Mouse (Mus musculus) heart, adult 11 months (tissue): Measurements from ENCODE around the gene Trim66.

ENCODE experiments used
- DNase-seq: peaks from one replicate; pipeline ENCODE4 v3.0.0; 2022

The Trim66 gene

DNA sequence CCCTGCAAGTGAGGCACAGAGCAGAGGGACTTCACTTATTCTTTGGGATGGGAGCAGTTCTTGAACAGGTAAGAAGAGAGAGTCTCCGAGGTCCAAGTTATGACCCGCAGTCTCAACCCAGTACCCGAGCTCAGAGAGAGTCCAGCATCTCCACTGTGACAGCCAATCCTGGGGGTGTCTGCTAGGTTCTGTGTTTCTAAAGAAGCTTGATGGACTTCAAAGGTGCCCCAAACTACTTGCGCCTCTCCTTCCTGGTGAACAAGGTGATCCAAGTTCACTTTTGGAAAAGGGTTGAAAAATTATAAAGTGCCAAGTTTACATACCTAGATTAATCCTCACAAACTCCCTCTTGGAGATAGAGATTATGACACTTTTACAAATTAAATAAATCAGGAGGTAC is at the start of gene Trim66:
Trim66 (minus strand) TSS at position 101 of the 400 bp plus-strand sequence.
- DNase-seq, result no peak

DNA sequence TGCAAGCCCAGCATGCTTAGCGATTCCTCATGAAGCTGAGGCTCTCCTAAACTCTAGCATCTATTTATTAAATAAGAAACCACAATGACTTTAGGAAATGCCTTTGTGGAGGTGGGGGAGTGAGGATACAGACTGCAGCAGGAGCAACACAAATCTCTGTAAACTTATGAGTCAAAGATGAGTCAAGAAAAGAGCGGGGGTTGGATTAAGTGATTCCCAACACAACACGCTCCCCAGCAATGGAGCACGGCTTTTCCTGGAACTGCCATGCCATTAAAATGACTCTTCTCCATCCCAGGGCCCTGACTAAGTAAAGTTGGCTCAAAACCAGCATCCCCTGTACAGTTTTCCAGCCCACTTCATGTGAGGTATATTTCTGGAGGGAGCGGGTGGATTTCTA is 38.8 kb upstream of the Trim66 start:
- DNase-seq, result no peak

DNA sequence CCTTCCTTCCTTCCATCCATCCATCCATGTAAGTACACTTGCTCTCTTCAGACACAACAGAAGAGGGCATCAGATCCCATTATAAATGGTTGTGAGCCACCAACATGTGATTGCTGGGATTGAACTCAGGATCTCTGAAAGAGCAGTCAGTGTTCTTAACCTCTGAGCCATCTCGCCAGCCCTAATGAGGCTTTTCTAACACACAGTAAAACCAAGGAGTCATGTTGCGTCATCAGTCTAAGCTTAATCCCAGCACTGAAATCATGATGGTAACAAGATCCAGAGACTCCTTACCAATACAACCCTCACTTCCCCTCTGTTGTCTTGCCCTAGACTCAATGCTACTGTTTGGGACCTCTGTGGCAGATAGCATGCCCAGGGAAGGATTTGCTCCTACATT is 38.3 kb upstream of the Trim66 start:
- no peak for DNase-seq

DNA sequence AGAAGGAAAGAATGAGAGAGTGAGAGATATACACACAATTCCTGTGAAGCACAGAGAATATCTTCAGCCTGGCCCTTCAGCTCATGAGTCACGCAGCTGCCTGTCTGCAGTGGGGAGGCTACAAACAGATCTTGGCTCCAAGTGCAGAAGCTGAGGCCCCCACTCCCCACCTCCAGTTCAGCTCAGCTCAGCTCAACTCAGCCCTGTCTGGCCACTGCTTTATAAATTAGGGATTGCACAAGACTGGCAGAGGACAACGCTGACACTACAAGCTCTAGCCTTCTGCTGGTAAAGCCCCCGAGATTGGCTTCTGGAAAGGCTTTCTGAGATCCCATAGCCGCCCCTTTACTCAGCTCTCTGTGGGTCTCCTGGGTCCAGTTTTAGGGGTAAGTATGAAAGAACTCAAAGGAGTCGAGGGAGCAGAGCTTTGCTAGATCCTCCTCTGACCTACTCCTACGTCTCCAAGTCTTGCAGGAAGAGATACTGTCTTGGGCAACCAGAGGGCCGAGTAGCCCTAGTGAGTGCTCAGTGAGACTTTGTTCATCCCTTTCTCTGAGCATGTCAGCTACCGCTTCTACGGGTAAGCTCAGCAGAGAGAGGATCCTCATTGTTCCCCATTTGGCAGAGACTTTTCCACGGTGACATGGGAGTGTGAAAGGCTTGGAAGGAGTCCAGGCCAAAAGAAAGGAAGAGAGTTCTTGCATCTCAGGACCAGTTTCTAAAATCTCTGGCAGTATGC is 37.5 kb upstream of the Trim66 start:
- DNase-seq, result peak; percentile 96

DNA sequence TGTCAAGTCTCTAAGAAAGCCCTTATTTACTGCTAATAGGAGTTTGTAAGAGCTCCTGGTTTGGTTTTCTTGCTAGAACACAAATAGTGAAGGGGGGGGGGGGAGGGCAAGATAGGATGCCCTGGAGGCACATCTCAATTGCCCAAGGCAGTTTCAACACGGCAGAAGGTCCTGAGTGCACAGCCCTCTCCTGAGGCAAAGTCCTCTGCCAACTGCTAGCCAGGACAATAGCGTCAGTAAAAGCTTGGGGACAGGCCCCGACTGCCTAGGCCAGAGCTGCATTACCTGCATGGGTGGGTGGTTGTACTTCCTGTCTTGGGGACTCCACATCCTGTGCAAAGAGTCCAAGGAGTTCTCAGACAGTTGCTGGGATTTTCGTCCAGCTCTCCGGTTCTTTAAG is 36.9 kb upstream of the Trim66 start:
- no peak for DNase-seq

DNA sequence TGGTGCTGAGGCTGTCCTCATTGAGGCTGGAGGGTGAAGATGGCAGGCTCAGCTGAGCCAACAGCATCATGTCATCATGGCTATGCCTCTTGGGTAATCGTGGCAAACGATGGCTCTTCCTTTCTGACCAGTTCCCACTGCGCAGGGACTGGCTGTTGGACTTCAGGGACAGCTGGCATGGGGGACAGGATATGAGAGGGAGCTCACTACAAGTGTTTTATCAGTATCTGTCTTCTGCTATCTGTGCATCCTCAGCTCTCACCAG is 34.4 kb upstream of the Trim66 start:
- DNase-seq, result no peak

DNA sequence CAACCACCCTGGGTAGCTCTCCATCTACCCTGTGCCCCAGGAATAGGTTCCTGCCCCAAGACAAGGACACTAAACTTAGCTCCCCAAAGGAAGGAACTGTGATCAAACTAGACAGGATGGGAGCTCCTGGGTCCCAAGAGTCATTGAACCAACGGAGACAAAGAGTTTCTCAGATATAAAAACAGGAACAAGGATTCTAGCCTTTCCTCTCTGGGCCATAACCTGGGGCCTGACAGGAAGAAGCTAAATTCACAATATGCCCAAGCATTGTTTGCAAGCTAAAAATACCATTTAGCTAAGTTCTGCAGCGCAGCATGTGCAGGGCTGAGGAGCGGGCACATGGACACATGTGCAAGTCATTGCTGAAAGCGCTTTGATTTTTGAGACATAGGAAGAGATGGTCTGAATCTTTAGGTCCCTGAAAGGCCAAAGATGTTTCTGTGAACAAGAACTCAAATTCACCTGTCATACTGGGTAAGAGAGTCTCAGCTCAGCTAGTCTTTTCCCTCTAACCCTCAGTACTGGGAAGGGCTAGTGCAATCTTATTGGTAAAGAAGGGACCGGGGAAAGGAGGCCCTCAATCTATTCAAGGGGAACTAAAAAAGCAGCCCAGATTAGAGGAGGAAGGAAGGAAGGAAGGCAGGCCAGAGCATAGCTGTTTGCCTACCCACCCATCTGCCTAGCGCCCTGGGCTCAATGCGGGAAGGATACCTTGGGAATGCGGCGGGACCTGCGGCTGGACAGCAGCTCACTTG is 33.9 kb upstream of the Trim66 start:
- DNase-seq, result peak; percentile 97

DNA sequence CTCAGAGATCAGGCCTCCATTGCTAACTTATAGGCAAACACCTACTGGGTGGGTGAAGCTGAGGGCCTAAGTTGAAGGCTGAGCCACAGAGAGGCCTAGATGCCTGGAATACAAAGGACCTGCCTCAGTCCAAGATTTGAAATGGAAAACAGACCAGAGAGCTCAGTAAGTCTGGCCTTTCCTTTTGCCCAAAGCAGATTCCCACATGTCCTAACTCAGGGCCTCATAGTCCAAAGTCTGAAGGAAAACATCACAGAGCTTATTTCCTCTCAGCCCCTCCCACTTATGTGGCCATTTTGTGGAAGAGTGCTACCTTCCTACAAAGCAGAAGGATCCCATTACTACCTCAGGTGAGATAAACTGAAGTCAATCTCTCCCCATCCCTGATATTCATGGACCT is 33.0 kb upstream of the Trim66 start:
- no peak for DNase-seq

DNA sequence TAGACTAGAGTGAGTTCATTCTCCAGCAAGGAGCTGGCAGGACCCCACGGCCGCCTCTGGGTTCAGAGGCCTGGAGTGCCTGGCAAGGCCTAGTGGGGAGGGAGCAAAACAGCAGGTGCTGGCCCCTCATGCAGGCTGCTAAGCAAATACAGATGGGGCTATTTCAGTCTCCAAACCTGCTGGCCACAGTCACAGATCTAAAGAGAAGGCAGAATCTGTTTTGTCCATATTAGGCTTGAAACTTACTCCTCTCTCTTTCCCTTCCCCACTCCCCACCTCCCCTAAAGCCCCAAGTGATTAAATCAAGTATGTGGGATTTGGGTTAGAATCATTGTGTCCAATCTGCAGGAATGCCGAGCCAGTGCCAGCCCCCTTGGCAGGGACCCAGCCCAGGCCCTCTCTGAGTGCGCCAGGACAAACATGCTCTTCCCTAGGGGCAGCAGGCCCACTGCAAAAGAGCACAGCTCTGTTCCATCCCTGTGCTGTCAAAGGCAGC is 28.6 kb upstream of the Trim66 start:
- peak; percentile 97 for DNase-seq

DNA sequence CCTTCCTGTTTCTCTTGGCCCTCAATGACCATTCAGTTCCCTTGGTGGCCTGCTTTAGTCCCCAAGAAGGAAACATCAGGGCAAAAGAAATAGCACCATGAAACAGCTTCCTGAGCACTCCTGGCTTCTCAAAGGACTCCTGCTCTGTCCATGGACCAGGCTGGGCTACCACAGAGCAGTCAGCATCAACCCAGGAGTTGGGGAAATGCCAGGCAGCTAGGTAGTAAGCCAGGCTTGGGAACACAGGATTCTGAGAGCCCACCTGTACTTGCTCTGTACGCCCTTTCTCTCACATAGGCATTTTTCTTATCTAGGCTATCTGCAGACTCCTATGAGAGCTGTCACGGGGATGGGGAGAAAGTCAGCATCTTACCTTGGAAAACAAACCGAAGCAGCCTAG is 27.0 kb upstream of the Trim66 start:
- DNase-seq, result no peak

DNA sequence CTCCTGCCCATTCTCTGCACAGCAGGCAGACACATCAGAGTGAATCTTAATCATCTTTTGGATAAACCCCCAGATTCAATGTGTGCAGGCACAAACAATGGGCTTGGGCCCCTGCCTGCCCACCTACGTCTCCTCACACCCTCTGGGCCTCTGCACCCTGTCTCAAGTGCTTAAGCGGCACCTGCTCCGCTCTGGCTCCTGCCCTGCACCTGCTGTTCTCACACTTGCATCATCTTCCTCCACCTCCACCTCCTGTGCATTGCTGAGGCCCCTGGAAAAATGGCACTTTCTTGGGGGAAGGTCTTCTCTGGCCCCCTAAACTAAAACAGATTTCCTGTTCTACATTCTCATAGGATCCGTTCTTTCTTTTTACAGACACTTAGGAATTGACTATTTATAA is 26.0 kb upstream of the Trim66 start:
- DNase-seq, result no peak

DNA sequence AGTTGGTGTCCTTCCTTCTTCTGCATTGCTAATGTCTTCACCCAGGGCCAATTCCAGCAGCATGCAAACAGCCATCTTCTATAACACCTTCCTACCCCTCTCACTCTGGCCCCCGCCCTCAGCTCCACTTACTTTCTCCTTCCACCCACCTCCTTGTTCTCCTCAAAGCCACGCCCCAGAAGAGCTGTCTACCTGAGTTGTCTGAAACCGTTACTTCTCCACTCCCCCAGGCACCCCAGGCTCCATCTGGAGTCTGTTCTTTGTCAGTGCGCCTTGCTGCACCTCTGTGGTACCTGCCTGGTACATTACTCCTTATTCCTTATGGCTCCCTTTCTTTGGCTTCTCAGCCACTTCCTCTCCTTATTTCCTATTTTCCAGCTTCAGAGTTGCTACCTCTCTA is 25.2 kb upstream of the Trim66 start:
- no peak for DNase-seq

DNA sequence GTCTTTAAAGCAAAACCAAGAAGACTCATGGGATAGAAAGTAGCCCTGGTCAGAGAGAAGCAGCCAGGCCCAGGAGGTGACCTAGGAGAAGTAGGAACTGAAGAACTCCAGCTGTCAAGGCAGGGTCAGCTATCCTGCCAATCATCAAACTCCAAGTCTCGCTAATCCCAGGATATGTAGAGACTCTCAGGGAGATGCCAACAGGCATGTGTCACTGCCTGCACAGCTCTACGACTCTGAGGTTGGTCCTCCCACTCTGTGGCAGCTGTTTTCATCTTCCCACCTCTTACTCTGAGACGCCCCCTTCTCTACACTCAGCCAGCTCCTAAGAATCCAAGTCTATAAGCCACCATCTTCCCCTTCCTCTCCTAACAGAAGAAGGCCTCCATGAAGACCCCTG is 24.8 kb upstream of the Trim66 start:
- DNase-seq, result no peak

DNA sequence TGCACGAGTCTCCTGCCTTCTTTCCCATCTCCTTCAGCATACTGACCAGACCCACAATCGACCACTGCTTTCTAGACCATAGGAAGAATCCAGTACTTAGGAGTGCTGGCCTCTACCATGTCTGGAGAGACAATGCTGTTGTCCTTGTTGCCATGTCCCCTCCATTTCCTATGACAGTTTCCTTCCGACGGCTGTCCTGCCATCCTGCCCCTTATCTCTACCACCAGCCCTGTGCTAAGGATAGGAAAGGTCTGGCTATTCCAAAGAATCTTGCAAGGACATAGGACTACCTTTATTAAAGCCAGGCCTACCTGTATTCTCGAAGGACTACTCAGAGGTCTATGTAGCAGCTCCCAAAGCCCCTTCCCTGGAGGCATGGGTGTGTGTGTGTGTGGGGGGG is 23.6 kb upstream of the Trim66 start:
- DNase-seq, result no peak

DNA sequence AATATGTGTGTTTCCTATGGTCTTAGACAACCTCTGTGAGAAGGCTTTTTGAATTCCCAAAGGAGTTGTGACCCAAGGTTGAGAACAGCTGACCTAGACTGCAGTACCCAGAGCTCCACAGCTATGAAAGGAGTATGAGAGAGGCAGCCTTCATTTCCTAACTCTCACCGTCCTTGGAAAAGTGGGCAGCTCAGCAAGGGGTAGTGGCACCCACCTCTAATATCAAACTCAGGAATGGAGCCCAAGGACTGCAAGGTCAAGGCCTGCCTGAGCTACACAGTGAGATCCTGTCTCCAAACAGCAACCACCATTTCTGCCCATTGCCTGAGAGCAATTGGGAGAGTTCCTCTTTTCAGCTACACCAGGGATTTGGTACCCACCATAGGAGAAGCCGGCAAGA is 21.8 kb upstream of the Trim66 start:
- no peak for DNase-seq

DNA sequence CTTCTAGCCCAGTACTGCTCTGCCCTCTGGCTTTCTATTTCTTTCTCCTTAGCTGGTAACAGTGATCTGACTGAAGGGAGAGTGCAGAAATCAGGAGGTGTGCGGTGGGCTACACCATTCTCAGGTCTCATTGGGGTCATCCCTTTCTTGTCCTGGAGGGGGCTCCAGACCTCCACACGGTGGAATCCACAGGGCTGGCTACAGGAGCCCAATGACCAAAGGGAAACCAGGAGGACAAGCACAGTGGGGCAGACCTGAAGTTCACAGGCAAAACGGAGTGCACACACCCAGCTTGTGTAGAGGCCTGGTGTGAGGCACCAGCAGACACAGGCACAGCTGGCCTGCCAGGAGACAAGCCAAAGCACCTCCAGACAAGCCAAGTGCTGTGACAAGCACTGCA is 20.4 kb upstream of the Trim66 start:
- peak; percentile 95 for DNase-seq

DNA sequence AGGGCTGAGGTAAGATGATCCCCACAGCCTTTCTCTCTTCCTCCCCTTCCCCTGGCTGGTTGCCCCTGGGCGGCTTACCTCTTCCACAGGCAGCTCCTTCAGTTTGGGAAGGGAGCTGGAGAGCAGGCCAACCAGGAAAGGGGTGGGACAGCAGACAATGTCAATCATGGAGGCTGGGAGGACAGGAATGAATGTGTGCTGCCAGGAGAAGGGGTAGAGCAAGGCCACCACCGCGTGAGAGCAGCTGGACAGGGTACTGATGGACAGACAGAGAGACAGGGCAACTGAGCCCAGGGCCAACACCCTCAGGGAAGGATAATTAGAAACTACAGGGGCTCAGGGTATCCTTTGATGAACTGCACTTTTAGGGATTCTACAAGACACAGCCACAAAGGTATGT is 19.6 kb upstream of the Trim66 start:
- no peak for DNase-seq

DNA sequence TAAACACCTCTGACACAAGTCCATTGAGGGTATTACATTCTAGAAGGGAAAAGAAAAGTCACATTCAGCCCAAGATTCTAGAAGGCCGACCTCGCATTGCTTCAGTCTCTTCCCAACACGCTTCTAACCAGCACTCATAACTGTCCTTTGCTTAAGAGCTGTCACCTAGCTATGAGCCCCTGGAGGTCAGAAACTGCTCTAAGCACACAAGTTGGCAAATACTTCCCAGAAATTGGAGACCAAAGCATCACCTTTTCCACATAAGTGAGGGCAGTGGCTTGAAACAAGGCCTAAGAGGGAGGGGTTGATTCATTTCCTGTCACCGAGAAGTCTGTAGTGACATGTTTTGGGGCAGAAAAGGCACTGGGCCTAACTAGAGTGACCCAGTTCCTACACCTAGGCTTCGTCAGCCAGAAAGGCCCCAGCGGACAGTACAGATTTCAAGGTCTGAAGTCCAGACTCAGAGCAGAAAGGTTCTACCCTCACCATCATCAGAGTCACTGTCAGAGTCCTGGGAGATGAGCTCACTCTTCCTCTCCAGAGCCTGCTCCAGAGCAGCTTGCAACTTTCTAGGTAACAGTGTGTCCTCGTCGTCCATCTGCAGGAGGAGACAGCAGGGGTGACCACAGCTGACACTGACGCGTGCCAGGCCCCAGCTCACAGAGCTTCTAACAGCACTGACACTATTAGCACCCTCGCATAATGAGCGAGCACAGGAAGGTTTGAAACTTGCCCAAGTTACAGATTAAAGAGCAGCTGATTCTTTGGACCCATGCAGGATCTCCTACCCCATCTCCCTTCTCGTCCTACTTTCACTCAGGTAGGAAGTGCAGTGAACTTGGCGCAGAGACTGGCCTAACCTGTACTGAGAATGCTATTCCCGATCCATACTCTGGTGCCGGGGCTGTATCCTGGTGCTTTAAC is 18.1 kb upstream of the Trim66 start:
- no peak for DNase-seq

DNA sequence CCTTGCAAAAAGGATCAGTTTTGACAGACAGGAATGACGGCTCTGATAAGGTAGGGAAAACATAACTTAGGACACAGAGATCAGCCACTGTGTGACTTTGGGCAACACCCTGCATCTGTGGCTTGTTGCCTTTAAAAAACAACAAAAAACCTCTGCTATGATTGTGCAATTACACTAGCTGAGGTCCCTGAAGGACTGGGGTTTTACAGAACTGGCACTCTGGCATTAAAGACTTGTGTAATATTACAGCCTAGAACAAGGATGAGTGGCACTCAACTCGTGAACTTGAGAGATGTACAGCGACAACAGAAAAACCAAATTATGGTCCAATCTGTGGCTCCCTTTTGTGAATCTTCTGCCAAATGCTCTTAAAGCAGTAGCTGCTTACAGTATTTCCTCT is 16.8 kb upstream of the Trim66 start:
- no peak for DNase-seq

DNA sequence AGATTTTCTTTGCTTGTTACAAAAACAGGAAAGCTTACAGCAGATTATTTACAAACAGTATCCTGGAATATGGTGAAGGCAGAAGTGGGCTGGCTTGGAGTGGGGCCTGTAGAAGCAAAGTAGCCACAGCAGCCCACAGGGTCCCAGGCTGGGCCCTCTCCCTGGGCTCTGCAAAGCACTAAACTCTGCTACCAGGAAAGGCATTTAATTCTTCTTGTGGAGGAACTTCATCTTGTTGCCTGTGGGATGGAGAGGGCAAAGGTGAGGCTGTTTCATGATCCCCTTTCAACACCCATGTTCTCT is 16.5 kb upstream of the Trim66 start:
- no peak for DNase-seq

DNA sequence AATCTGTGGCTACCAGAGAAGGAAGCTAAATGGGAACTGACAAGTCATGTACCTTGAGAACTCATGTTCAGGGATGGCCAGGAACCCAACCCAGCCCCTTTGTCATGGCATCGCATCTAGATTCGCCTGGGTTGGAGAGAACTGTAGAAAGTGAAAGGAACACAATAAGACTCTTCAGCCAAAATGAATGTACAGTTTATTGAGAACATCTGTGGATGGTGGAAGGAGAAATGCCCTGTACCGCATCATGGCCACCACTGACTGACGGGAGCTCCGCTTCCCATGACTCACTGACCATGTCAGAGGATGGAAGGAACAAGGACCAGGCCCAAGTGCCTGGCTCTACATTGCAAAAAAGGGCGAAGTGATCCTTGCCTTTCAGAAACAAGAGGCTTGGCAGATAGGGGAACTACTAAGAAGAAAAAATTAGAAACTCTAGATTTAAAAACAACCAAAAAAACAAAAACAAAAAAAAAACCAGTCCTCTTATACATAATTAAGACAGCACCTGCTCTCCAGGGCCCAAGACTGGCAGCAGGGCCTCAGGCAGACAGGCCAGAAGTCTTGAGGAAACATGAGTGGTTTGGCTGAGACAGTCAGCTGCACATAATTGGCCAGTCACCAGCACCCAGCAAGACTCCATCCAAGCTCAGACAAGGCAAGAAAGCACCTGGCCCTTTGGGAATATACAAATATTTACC is 16.0 kb upstream of the Trim66 start:
- DNase-seq, result no peak

DNA sequence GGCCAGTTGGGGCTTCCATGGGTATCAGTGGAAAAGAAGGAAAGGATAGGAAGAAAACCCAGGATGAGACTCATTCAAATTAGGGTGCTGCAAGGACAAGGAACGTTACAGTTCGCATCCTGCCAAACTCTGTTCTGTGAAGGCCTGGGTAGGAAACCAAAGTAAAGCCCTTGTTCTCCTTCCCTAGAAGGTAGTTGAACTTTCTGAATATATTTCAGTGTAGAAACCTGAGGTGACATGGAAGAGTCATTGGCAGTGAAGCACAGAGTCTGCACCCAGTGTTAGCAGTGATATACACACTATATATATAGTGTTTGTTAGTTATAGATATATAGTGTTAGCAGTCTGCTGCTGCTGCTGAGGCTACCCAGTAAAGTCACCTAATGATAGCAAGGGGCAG is 15.4 kb upstream of the Trim66 start:
- DNase-seq, result no peak

DNA sequence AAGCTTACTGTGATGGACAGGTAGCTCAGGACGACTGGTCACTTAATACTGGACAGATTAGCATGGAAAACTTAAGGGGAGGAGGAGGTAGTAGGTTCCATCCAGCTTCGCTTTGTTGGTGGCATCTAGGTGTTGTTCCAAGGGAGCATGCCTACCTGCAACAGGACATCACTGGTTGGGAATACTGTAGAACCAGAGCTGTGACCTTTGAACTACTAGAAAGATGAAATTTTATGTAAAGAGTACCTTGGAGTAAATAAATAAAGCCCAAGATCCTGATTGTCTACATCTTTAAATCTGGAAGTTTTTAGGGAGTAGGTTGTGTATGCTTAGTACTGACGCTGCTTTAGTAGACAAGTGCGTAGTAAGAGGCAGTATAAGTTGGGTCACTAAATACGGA is 14.2 kb upstream of the Trim66 start:
- DNase-seq, result no peak
